Mouse (Mus musculus): ENCODE measurements around the gene Vmn1r1. TPM values are rescaled to one million over a fixed set of nuclear protein-coding genes. Genes with fewer than 3 reads are reported as not detected.

Vmn1r1 gene
- not detected in 2 replicates for polyA plus RNA-seq (2012; rRNA removed)

GRCm38 (mm10) chr1:182164386-182164785 lies at the start of gene Vmn1r1:
Vmn1r1 (minus strand) TSS chr1:182164486.

GRCm38 (mm10) chr1:182124506-182124905 lies 39.8 kb downstream of the Vmn1r1 start, which contains the start of gene Srp9:
Srp9 (plus strand) TSS chr1:182124737.

Other genes starting within 250 kb of the Vmn1r1 start
- gene Enah, start 144.5 kb downstream of the Vmn1r1 start, polyA plus RNA-seq (2012; rRNA removed) = 10.7 and 12.2 TPM in 2 replicates
- gene Srp9, start 39.7 kb downstream of the Vmn1r1 start, polyA plus RNA-seq (2012; rRNA removed) = 34.2 and 37.0 TPM in 2 replicates
- gene Degs1, start 118.3 kb upstream of the Vmn1r1 start, polyA plus RNA-seq (2012; rRNA removed) = 19.7 and 20.3 TPM in 2 replicates
- gene Fbxo28, start 177.1 kb upstream of the Vmn1r1 start, polyA plus RNA-seq (2012; rRNA removed) = 15.8 and 16.2 TPM in 2 replicates
- gene Trp53bp2, start 244.7 kb upstream of the Vmn1r1 start, polyA plus RNA-seq (2012; rRNA removed) = 28.5 and 28.6 TPM in 2 replicates